In the genomic region with DNA sequence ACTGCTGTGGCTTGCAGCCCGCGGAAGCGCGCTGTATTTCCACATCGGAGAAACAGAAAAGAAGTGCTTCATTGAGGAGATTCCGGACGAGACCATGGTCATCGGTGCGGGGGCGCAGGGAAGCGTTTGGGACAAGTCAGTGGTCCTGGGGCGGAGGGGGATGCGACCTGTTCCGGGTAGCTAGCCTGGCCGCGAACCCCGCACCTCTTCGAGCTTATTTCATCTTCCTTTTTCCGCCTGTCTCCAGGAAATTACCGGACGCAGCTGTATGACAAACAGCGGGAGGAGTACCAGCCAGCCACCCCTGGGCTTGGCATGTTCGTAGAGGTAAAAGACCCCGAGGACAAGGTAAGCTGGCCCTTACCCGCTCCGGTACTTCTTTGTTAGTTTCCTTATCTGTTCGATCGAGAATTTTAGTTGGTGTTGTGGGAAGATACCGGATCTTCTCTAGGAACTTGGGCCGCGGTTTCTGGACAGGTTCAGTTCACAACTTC, we compare ENCODE assay signal across 8 mouse cellular contexts. TPM values are rescaled to one million over a fixed set of nuclear protein-coding genes. Genes with fewer than 3 reads are reported as not detected.
DNase-seq lines count a peak whose midpoint lies in the region; ATAC-seq and TF ChIP-seq lines count a peak whose summit lies in the region.

No protein-coding gene starts in this region.

- peak; percentile 50 for ATAC-seq in heart, embryonic 12.5 days (ENCODE audit: insufficient number of reproducible peaks, low FRiP score)
- peak; percentile 49 for ATAC-seq in forebrain, embryonic 15.5 days (replicated peaks)

- no peaks in the 10 kb centered on the region for H3K27me3 ChIP-seq in heart, embryonic 12.5 days (replicated peaks)
- H3K27me3 ChIP-seq in E14TG2a.4 (ENCODE audit: insufficient read depth, low read length), result no peaks in the 10 kb centered on the region
- H3K27me3 ChIP-seq in forebrain, embryonic 15.5 days, result no peaks in the 10 kb centered on the region; the same call in 1 of the 2 replicates

- H3K36me3 ChIP-seq in heart, embryonic 12.5 days, result peaks cover 39% of the 10 kb centered on the region
- H3K36me3 ChIP-seq in E14TG2a.4 (ENCODE audit: insufficient read depth, low read length) (peaks cover 44% of the 10 kb centered on the region), macrophage (ENCODE audit: inconsistent target) (peaks cover 27% of the 10 kb centered on the region)
- H3K36me3 ChIP-seq in forebrain, embryonic 15.5 days, result peaks cover 30% of the 10 kb centered on the region

- H3K4me1 ChIP-seq in heart, embryonic 12.5 days (replicated peaks), result peaks cover 10% of the 10 kb centered on the region
- H3K4me1 ChIP-seq in E14TG2a.4 (replicated peaks; ENCODE audit: low read depth, low read length), result peaks cover 48% of the 10 kb centered on the region
- H3K4me1 ChIP-seq in forebrain, embryonic 15.5 days, result peaks cover 14% of the 10 kb centered on the region

- intact Hi-C loops in heart, postnatal 25 days (cut with DNase I), result no loop called here

- WGBS in heart, embryonic 12.5 days, result under 1% methylated on average over 31 of the region's 31 CpGs
- WGBS in forebrain, embryonic 15.5 days, result under 1% methylated on average over 31 of the region's 31 CpGs
- WGBS in macrophage (ENCODE audit: missing documents), result under 1% methylated on average over 30 of the region's 31 CpGs

- peak overlapping the region; percentile 94 for H3K4me3 ChIP-seq in heart, embryonic 12.5 days
- H3K4me3 ChIP-seq in E14TG2a.4 (replicated peaks; ENCODE audit: low read length) (peak overlapping the region; percentile 98), macrophage (ENCODE audit: inconsistent target) (peak overlapping the region; percentile 98)
- H3K4me3 ChIP-seq in forebrain, embryonic 15.5 days, result peak overlapping the region; percentile 57

- peaks cover 21% of the 10 kb centered on the region for H3K79me2 ChIP-seq in macrophage (ENCODE audit: inconsistent target)

- TF ChIP-seq CTCF in E14TG2a.4 (conservative IDR thresholded peaks at IDR 0.05; ENCODE audit: low read length), result no peak

- H3K27ac ChIP-seq in heart, embryonic 12.5 days (ENCODE audit: poor library complexity, severe bottlenecking), result peak overlapping the region; percentile 57
- H3K27ac ChIP-seq in forebrain, embryonic 15.5 days (replicated peaks), result peak overlapping the region; percentile 57
- H3K27ac ChIP-seq in macrophage, result peak overlapping the region; percentile 59

- peak overlapping the region; percentile 76 for H3K4me2 ChIP-seq in heart, embryonic 12.5 days
- H3K4me2 ChIP-seq in forebrain, embryonic 15.5 days (replicated peaks), result peak overlapping the region; percentile 62

- no peaks in the 10 kb centered on the region for H3K9me3 ChIP-seq in heart, embryonic 12.5 days (replicated peaks)
- H3K9me3 ChIP-seq in E14TG2a.4 (ENCODE audit: low read length), result no peaks in the 10 kb centered on the region
- no peaks in the 10 kb centered on the region for H3K9me3 ChIP-seq in forebrain, embryonic 15.5 days

- DNase-seq in heart, postnatal 25 days (ENCODE audit: low spot score), result no peak
- no peak for DNase-seq in ovary, adult 18-20 months (ENCODE audit: low spot score)
- no peak for DNase-seq in urinary bladder, adult 18-20 months (ENCODE audit: low spot score in 2 of 2)
- no peak for DNase-seq in kidney, adult 8-10 months

- peak overlapping the region; percentile 93 for H3K9ac ChIP-seq in heart, embryonic 12.5 days
- H3K9ac ChIP-seq in forebrain, embryonic 15.5 days (replicated peaks), result peak overlapping the region; percentile 67

RNA-seq across cellular contexts. Expression of a gene that starts 6.4 kb away (rescaled TPM):
- polyA plus RNA-seq in heart, embryonic 12.5 days (2016; fragmentation: Nextera tagmentation; extraction: Ambion mirVana), result 21.8 and 23.2 TPM in 2 replicates
- 10 to 100 TPM in 1 of 2 experiments, 1 to 10 TPM in 1; 9.6 to 10.4 TPM for total RNA-seq in heart, postnatal 25 days (2021)
- polyA plus RNA-seq in forebrain, embryonic 15.5 days (2015; fragmentation: Nextera tagmentation; extraction: Ambion mirVana), result 36.2 and 39.0 TPM in 2 replicates
- total RNA-seq in macrophage (2018; cell fraction: chromatin; rRNA removed), result 10 to 100 TPM; 14.2 to 67.3 (median 34.5) TPM
- total RNA-seq in macrophage (2018; cell fraction: cytosol; rRNA removed), result 10 to 100 TPM; 10.8 to 26.8 (median 21.3) TPM
- total RNA-seq in macrophage (2018; cell fraction: nucleus; rRNA removed), result 10 to 100 TPM; 19.6 to 72.5 (median 35.0) TPM
- 11.0 to 27.4 TPM (median 23.7 TPM) in 3 replicates for polyA plus RNA-seq in macrophage (2018)

RNA-seq across cellular contexts. Expression of a gene that starts 19.8 kb away (rescaled TPM):
- 133 and 141 TPM in 2 replicates for polyA plus RNA-seq in heart, embryonic 12.5 days (2016; fragmentation: Nextera tagmentation; extraction: Ambion mirVana)
- total RNA-seq in heart, postnatal 25 days (2021), result 10 to 100 TPM; 86.3 to 94.2 TPM
- 95.0 and 113 TPM in 2 replicates for polyA plus RNA-seq in forebrain, embryonic 15.5 days (2015; fragmentation: Nextera tagmentation; extraction: Ambion mirVana)
- 10 to 100 TPM in 25 of 26 experiments, 1 to 10 TPM in 1; 9.6 to 54.7 (median 26.0) TPM for total RNA-seq in macrophage (2018; cell fraction: chromatin; rRNA removed)
- 100 to 1,000 TPM in 24 of 26 experiments, 10 to 100 TPM in 2; 93.8 to 140 (median 121) TPM for total RNA-seq in macrophage (2018; cell fraction: cytosol; rRNA removed)
- total RNA-seq in macrophage (2018; cell fraction: nucleus; rRNA removed), result 100 to 1,000 TPM in 10 of 26 experiments, 10 to 100 TPM in 16; 44.9 to 168 (median 95.7) TPM
- polyA plus RNA-seq in macrophage (2018), result 100 to 185 TPM (median 135 TPM) in 3 replicates

RNA-seq across cellular contexts. Expression of a gene that starts 22.4 kb away (rescaled TPM):
- polyA plus RNA-seq in heart, embryonic 12.5 days (2016; fragmentation: Nextera tagmentation; extraction: Ambion mirVana), result 24.3 and 24.4 TPM in 2 replicates
- total RNA-seq in heart, postnatal 25 days (2021), result 10 to 100 TPM; 18.3 to 19.0 TPM
- 62.4 and 64.3 TPM in 2 replicates for polyA plus RNA-seq in forebrain, embryonic 15.5 days (2015; fragmentation: Nextera tagmentation; extraction: Ambion mirVana)
- 100 to 1,000 TPM in 25 of 26 experiments, 10 to 100 TPM in 1; 86.4 to 300 (median 175) TPM for total RNA-seq in macrophage (2018; cell fraction: chromatin; rRNA removed)
- 10 to 100 TPM in 9 of 26 experiments, 1 to 10 TPM in 17; 2.3 to 18.1 (median 8.0) TPM for total RNA-seq in macrophage (2018; cell fraction: cytosol; rRNA removed)
- total RNA-seq in macrophage (2018; cell fraction: nucleus; rRNA removed), result 100 to 1,000 TPM in 12 of 26 experiments, 10 to 100 TPM in 14; 43.5 to 203 (median 99.4) TPM
- polyA plus RNA-seq in macrophage (2018), result 11.7 to 25.1 TPM (median 12.9 TPM) in 3 replicates

RNA-seq across cellular contexts. Expression of a gene that starts 29.5 kb away (rescaled TPM):
- polyA plus RNA-seq in heart, embryonic 12.5 days (2016; fragmentation: Nextera tagmentation; extraction: Ambion mirVana), result 34.7 and 35.8 TPM in 2 replicates
- 10 to 100 TPM; 11.5 to 12.1 TPM for total RNA-seq in heart, postnatal 25 days (2021)
- polyA plus RNA-seq in forebrain, embryonic 15.5 days (2015; fragmentation: Nextera tagmentation; extraction: Ambion mirVana), result 97.2 and 97.4 TPM in 2 replicates
- 100 to 1,000 TPM in 2 of 26 experiments, 10 to 100 TPM in 24; 10.5 to 122 (median 45.4) TPM for total RNA-seq in macrophage (2018; cell fraction: chromatin; rRNA removed)
- total RNA-seq in macrophage (2018; cell fraction: cytosol; rRNA removed), result 10 to 100 TPM; 21.5 to 38.5 (median 32.8) TPM
- 100 to 1,000 TPM in 2 of 26 experiments, 10 to 100 TPM in 24; 14.6 to 118 (median 39.5) TPM for total RNA-seq in macrophage (2018; cell fraction: nucleus; rRNA removed)
- 34.6 to 38.5 TPM (median 35.0 TPM) in 3 replicates for polyA plus RNA-seq in macrophage (2018)

RNA-seq across cellular contexts. Expression of a gene that starts 41.5 kb away (rescaled TPM):
- 25.4 and 27.0 TPM in 2 replicates for polyA plus RNA-seq in heart, embryonic 12.5 days (2016; fragmentation: Nextera tagmentation; extraction: Ambion mirVana)
- 10 to 100 TPM; 18.9 to 23.5 TPM for total RNA-seq in heart, postnatal 25 days (2021)
- 33.8 TPM in 2 replicates for polyA plus RNA-seq in forebrain, embryonic 15.5 days (2015; fragmentation: Nextera tagmentation; extraction: Ambion mirVana)
- 100 to 1,000 TPM in 15 of 26 experiments, 10 to 100 TPM in 11; 43.6 to 182 (median 110) TPM for total RNA-seq in macrophage (2018; cell fraction: chromatin; rRNA removed)
- 10 to 100 TPM; 16.3 to 32.9 (median 26.4) TPM for total RNA-seq in macrophage (2018; cell fraction: cytosol; rRNA removed)
- 10 to 100 TPM; 35.0 to 97.8 (median 52.3) TPM for total RNA-seq in macrophage (2018; cell fraction: nucleus; rRNA removed)
- 30.1 to 38.6 TPM (median 34.6 TPM) in 3 replicates for polyA plus RNA-seq in macrophage (2018)
